Mouse (Mus musculus): ENCODE measurements around the gene Tbc1d4. TPM values are rescaled to one million over a fixed set of nuclear protein-coding genes. Genes with fewer than 3 reads are reported as not detected.

Tbc1d4 gene
- polyA plus RNA-seq, 1 experiment = 1.6 TPM

DNA sequence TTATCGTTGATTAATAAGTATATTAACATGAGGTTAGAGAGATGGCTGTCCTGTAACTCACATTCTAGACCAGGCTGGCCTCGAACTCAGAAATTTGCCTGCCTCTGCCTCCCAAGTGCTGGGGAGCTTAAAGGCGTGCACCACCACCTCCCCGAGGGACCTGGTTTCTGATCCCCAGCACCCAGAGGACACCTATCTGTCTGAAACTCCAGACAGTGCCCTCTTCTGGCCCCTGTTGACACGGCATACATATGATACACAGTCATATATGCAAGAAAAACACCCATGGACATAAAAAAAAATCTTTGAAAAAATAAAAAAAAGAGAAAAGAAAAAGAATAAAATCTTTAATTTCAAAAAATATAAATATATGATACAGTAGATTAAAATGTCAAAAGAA is 8.7 kb upstream of the Tbc1d4 start:
- H3K4me1 ChIP-seq (ENCODE audit: control insufficient read depth, insufficient read depth, low read length) = no peaks in the 10 kb centered on the region
- no peak overlapping the region for H3K4me3 ChIP-seq (ENCODE audit: low read depth, low read length)
- no peaks in the 10 kb centered on the region for H3K9me3 ChIP-seq (replicated peaks; ENCODE audit: control insufficient read depth, insufficient read depth, low read length, poor library complexity, severe bottlenecking)
- no peaks in the 10 kb centered on the region for H3K36me3 ChIP-seq (ENCODE audit: control insufficient read depth, insufficient read depth, low read length, poor library complexity, severe bottlenecking)
- no peak overlapping the region for H3K9ac ChIP-seq (ENCODE audit: low read depth, poor library complexity, severe bottlenecking)
- H3K27me3 ChIP-seq (ENCODE audit: control insufficient read depth, insufficient read depth, low read length, poor library complexity, severe bottlenecking) = no peaks in the 10 kb centered on the region; the same call in 1 of the 2 replicates
- TF ChIP-seq POLR2A (IDR thresholded peaks at IDR 0.05; ENCODE audit: insufficient read depth, low read length) (no peak), CTCF (IDR thresholded peaks at IDR 0.05; ENCODE audit: low read depth, low read length) (peak; percentile 18), EP300 (IDR thresholded peaks at IDR 0.05; ENCODE audit: insufficient read depth, low read depth, low read length) (no peak)
- no peak overlapping the region for H3K27ac ChIP-seq (ENCODE audit: insufficient read depth, low read length)

DNA sequence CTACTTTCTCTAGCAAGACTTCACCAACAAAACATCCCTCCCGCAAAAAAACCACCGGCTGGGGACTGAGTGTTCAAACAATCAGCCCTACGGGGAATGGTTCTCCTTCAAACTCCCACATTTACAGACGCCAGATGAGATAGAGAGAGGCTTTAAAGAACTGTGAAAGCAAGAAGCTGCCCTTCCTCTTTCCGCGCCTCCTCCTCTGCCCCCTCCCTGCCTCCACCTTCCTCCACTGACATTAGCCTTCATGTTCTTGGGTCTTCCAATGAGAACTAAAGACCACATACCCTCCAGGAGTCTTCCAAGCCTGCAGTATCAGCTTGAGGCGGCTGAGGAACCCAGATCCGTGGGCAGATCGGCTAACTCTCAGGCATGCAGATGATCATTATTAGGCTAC is 7.2 kb upstream of the Tbc1d4 start:
- TF ChIP-seq EP300 (IDR thresholded peaks at IDR 0.05; ENCODE audit: insufficient read depth, low read depth, low read length) (no peak), POLR2A (IDR thresholded peaks at IDR 0.05; ENCODE audit: insufficient read depth, low read length) (no peak), CTCF (IDR thresholded peaks at IDR 0.05; ENCODE audit: low read depth, low read length) (no peak)
- Histone ChIP-seq H3K4me3 (ENCODE audit: low read depth, low read length) (no peak overlapping the region), H3K27ac (ENCODE audit: insufficient read depth, low read length) (no peak overlapping the region), H3K27me3 (ENCODE audit: control insufficient read depth, insufficient read depth, low read length, poor library complexity, severe bottlenecking) (no peaks in the 10 kb centered on the region; the same call in 1 of the 2 replicates), H3K4me1 (ENCODE audit: control insufficient read depth, insufficient read depth, low read length) (no peaks in the 10 kb centered on the region), H3K36me3 (ENCODE audit: control insufficient read depth, insufficient read depth, low read length, poor library complexity, severe bottlenecking) (no peaks in the 10 kb centered on the region), H3K9me3 (replicated peaks; ENCODE audit: control insufficient read depth, insufficient read depth, low read length, poor library complexity, severe bottlenecking) (no peaks in the 10 kb centered on the region), H3K9ac (ENCODE audit: low read depth, poor library complexity, severe bottlenecking) (no peak overlapping the region)

DNA sequence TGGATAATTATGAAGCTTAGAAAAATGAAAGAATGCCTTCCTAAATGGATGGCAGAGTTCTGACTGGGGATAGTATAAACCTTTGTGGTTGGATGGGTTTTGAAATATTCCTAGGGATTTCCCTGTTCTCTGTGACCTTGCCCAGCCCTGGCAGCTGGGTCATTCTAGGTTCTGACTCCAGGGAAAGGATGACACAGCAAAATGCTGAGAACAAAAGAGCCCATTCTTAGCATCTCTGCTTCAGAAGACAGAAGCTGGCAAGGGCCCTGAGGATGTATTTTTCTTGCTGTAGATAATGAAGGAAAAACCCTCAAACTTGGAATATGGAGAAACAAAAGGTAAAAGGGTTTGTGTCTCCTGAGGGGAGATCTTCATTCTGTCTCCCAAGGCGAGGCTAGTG is 4.2 kb upstream of the Tbc1d4 start:
- Histone ChIP-seq H3K4me1 (ENCODE audit: control insufficient read depth, insufficient read depth, low read length) (no peaks in the 10 kb centered on the region), H3K36me3 (ENCODE audit: control insufficient read depth, insufficient read depth, low read length, poor library complexity, severe bottlenecking) (no peaks in the 10 kb centered on the region), H3K9me3 (replicated peaks; ENCODE audit: control insufficient read depth, insufficient read depth, low read length, poor library complexity, severe bottlenecking) (no peaks in the 10 kb centered on the region), H3K27me3 (ENCODE audit: control insufficient read depth, insufficient read depth, low read length, poor library complexity, severe bottlenecking) (no peaks in the 10 kb centered on the region; the same call in 1 of the 2 replicates), H3K9ac (ENCODE audit: low read depth, poor library complexity, severe bottlenecking) (no peak overlapping the region), H3K27ac (ENCODE audit: insufficient read depth, low read length) (no peak overlapping the region), H3K4me3 (ENCODE audit: low read depth, low read length) (no peak overlapping the region)
- no peak for TF ChIP-seq POLR2A (IDR thresholded peaks at IDR 0.05; ENCODE audit: insufficient read depth, low read length)
- no peak for TF ChIP-seq EP300 (IDR thresholded peaks at IDR 0.05; ENCODE audit: insufficient read depth, low read depth, low read length)
- no peak for TF ChIP-seq CTCF (IDR thresholded peaks at IDR 0.05; ENCODE audit: low read depth, low read length)

DNA sequence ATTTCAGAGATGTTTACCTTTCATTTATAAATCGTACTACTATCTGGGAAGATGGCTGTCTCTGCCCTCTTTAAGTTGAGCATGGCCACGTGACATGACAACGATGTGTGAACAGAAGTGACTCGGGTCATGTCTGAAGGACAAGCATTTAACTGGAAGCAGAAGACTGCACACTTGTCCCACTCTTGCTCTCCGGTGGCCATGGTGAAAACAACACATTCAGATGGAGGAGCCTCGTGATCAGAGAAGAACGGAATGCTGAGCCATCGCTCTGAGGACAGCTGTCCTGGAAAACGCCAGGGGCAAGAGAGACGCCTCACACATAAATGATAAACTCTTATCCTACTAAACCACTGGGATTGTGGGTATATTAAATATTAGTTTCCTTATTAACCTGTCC is 1.7 kb upstream of the Tbc1d4 start:
- Histone ChIP-seq H3K4me1 (ENCODE audit: control insufficient read depth, insufficient read depth, low read length) (no peaks in the 10 kb centered on the region), H3K4me3 (ENCODE audit: low read depth, low read length) (no peak overlapping the region), H3K27me3 (ENCODE audit: control insufficient read depth, insufficient read depth, low read length, poor library complexity, severe bottlenecking) (no peaks in the 10 kb centered on the region; the same call in 1 of the 2 replicates), H3K9ac (ENCODE audit: low read depth, poor library complexity, severe bottlenecking) (no peak overlapping the region), H3K36me3 (ENCODE audit: control insufficient read depth, insufficient read depth, low read length, poor library complexity, severe bottlenecking) (no peaks in the 10 kb centered on the region), H3K9me3 (replicated peaks; ENCODE audit: control insufficient read depth, insufficient read depth, low read length, poor library complexity, severe bottlenecking) (no peaks in the 10 kb centered on the region), H3K27ac (ENCODE audit: insufficient read depth, low read length) (no peak overlapping the region)
- no peak for TF ChIP-seq CTCF (IDR thresholded peaks at IDR 0.05; ENCODE audit: low read depth, low read length)
- TF ChIP-seq EP300 (IDR thresholded peaks at IDR 0.05; ENCODE audit: insufficient read depth, low read depth, low read length) = no peak
- no peak for TF ChIP-seq POLR2A (IDR thresholded peaks at IDR 0.05; ENCODE audit: insufficient read depth, low read length)

DNA sequence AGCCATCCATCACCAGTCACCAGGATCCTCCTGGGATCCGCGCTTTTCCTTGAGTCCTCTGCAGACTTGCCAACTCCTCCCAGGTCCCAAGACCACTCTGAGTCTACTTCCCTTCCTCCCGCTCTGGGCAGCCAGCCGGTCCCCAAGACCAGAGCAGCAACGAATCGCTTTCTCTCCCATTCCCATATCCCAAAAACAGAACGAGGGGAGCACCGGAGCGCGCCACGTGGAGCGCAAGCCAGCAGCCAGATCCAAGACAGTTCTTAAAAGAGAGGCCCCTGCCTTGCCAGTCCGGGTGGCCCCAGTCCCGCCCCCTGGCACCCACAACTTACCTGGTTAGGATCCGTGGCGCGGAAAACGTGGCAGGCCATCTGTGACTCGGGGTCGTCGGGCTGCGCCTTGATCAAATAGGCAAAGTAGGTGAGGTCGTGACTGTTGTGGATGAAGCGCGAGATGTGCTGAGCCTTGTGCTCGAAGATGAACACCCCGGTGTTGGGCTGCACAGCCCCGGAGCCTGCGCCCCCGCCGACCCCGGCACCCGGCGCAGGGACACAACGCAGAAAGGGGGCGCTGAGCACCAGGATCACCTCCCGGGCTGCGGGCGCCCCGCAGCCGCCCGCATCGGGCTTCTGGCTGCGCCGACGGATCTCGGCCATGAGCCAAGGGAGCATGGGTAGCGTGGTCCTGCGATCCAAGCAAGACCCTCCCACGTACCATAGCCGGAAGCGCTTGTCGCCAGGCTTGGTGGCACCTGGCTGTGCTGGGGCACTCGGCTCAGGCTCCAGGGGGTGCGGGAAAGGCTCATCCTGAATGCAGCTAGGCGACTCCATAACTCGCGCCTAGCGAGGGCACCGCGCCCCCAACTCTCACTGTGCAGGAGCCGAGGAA is 1.1 kb downstream of the Tbc1d4 start:
- peak overlapping the region; percentile 84 for H3K4me3 ChIP-seq (ENCODE audit: low read depth, low read length)
- H3K9me3 ChIP-seq (replicated peaks; ENCODE audit: control insufficient read depth, insufficient read depth, low read length, poor library complexity, severe bottlenecking) = no peaks in the 10 kb centered on the region
- no peaks in the 10 kb centered on the region for H3K36me3 ChIP-seq (ENCODE audit: control insufficient read depth, insufficient read depth, low read length, poor library complexity, severe bottlenecking)
- no peak for TF ChIP-seq POLR2A (IDR thresholded peaks at IDR 0.05; ENCODE audit: insufficient read depth, low read length)
- TF ChIP-seq CTCF (IDR thresholded peaks at IDR 0.05; ENCODE audit: low read depth, low read length) = no peak
- no peak for TF ChIP-seq EP300 (IDR thresholded peaks at IDR 0.05; ENCODE audit: insufficient read depth, low read depth, low read length)
- H3K9ac ChIP-seq (ENCODE audit: low read depth, poor library complexity, severe bottlenecking) = peak overlapping the region; percentile 47
- no peaks in the 10 kb centered on the region for H3K4me1 ChIP-seq (ENCODE audit: control insufficient read depth, insufficient read depth, low read length)
- H3K27me3 ChIP-seq (ENCODE audit: control insufficient read depth, insufficient read depth, low read length, poor library complexity, severe bottlenecking) = no peaks in the 10 kb centered on the region
- H3K27ac ChIP-seq (ENCODE audit: insufficient read depth, low read length) = no peak overlapping the region

- H3K27ac ChIP-seq (ENCODE audit: insufficient read depth, low read length) = no peak overlapping the region
- H3K9me3 ChIP-seq (replicated peaks; ENCODE audit: control insufficient read depth, insufficient read depth, low read length, poor library complexity, severe bottlenecking) = no peaks in the 10 kb centered on the region
- no peaks in the 10 kb centered on the region for H3K36me3 ChIP-seq (ENCODE audit: control insufficient read depth, insufficient read depth, low read length, poor library complexity, severe bottlenecking)
- H3K4me1 ChIP-seq (ENCODE audit: control insufficient read depth, insufficient read depth, low read length) = no peaks in the 10 kb centered on the region
- no peaks in the 10 kb centered on the region for H3K27me3 ChIP-seq (ENCODE audit: control insufficient read depth, insufficient read depth, low read length, poor library complexity, severe bottlenecking)
- no peak overlapping the region for H3K9ac ChIP-seq (ENCODE audit: low read depth, poor library complexity, severe bottlenecking)
- TF ChIP-seq POLR2A (IDR thresholded peaks at IDR 0.05; ENCODE audit: insufficient read depth, low read length) = no peak
- no peak for TF ChIP-seq EP300 (IDR thresholded peaks at IDR 0.05; ENCODE audit: insufficient read depth, low read depth, low read length)
- TF ChIP-seq CTCF (IDR thresholded peaks at IDR 0.05; ENCODE audit: low read depth, low read length) = no peak
- H3K4me3 ChIP-seq (ENCODE audit: low read depth, low read length) = no peak overlapping the region
These were observed 3.1 kb downstream of the Tbc1d4 start for GRCm38 (mm10) chr14:101605843-101606242.

Data from ES-Bruce4 (cell line).